Mouse (Mus musculus) lung, postnatal 14 days (tissue): ENCODE results near the gene 1700088E04Rik.
A peak's percentile ranks its signal among the peaks of the same experiment; 100 is the strongest.

Experiments used
- DNase-seq: peaks from one replicate; pipeline ENCODE4 v3.0.0; 2021

The 1700088E04Rik gene

DNA sequence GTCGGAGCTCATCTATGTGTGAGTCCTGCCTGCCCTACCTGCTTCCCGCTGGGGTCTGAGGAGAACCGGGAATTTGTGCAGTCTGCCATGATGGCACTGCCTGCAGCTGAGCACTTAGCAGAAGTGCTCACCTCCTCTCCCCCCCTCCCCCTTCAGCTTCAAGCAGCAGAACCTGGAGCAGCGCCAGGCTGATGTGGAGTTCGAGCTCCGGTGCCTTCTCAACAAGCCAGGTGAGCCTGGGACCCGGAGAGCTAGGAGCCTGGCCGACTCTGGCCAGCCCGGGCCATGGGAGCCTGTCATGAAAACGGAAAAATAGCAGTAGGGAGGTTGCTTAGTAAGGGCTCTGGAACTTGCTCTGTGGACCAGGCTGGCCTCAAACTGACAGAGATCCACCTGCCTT, 10.3 kb downstream of the 1700088E04Rik start:
- DNase-seq, result peak; percentile 78

DNA sequence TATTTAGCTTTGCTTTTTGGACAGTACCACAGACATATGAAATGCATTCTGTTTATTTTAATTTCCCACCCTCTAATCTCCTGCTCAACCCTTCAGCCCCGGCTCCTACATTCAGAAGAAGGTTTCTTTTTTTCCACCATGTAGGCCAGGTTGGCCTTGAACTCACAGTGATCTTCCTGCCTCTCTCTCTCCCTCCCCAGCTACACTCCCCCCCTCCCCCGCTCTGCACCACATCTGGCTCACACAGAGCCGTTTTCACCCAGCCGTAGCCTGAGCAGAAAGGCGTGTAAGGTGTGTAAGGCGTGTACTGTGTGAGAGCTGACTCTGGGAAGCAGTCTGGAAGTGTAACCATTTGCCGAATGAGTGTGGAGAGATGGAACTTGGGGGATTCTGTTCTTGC, 11.7 kb downstream of the 1700088E04Rik start:
- no peak for DNase-seq

DNA sequence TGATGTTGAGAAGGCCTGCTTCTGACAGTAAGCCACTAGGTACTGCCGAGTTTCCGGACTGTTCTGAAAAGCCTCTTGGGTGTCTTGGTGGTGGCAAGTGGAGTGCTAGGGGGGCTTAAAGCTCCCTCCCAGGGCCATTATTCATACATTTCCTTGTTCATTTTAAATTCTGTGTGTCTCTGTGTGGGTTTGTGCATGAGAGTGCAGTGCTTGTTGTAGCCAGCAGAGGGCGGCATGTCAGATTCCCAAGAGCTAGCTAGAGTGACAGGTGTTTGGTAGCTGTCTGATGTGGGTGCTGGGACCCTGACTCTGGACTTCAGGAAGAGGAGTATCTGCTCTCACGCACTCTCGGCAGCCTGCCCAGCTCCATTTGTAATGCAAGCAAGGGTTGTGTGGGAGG, 12.8 kb downstream of the 1700088E04Rik start:
- no peak for DNase-seq

GRCm38 (mm10) chr15:79127101-79127500, 14.0 kb downstream of the 1700088E04Rik start:
- DNase-seq, result no peak

DNA sequence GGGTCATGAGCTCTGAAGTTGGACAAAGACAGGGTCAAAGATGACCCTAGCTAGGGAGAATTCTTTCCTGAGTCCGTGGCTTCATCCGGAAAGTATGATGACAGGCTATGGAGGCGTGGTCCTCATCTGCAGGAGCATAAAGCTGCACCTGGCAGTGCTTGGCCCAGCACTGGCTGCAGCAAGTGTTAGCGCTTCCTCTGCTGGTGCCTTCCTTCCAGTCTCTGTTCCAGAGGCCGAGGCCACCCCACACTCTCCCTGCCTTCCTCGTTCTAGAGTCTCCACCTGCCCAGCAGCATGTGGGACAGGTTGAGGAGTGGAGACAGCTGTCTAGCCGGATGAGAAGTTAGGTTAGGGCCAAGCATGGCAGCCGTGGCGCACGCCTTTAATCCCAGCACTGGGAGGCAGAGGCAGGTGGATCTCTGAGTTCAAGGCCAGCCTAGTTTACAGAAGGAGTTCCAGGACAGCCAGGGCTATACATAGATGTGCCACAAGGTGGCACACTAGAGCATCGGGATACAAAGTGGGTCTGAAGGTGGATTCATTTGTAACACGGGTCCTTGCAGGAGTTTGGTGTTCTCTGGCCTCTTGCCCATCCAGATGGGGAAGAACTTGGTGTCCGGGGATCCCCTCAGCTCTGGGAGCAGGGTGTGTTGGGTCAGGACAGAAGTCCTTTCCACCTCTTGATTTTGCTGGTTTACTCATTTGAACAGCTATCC, 14.7 kb downstream of the 1700088E04Rik start:
- peak; percentile 73 for DNase-seq

- no peak for DNase-seq
Measured at GRCm38 (mm10) chr15:79124331-79124875, 16.6 kb downstream of the 1700088E04Rik start.

- no peak for DNase-seq
Measured at GRCm38 (mm10) chr15:79123751-79124150, 17.3 kb downstream of the 1700088E04Rik start.

DNA sequence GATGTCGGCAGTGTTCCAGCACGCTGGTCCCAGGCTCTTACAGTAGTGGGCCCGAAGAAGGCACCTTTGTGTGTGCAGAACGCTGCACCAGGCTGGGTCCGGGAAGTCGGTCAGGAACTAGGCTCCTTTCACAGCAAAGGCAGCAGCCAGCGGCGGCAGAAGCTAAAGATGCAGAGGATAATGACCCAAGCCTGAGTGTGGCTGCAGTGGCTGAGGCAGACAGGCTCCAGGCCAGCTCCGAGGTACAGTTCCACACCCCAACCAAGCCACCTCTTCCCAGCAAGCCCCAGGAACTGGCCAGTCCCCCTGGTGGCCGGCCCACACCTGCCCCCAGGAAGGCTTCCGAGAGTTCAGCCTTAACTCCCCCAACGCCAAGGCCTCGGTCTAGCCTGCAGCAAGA, 18.5 kb downstream of the 1700088E04Rik start:
- DNase-seq, result no peak

DNA sequence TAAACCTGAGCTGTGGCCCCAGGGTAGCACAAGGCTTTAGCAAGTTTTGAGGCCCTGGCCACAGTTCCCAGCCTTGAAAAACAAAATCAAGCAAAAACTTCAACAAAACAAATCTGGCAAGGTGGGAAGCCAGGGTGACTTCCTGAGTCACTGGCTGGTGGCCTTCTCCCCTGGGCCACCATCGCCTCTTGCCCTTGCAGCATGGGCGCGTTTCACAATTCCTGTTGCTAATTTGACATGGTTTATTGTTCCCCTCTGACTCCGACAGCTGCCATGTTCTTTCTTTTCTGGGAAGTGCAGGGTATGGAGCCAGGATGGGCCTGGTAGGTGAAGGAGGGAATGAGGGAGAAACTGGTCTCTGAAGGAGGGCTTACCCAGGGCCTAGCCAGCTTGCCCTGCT, 18.9 kb downstream of the 1700088E04Rik start:
- DNase-seq, result no peak

- DNase-seq, result no peak
Measured at GRCm38 (mm10) chr15:79119491-79119890, 21.6 kb downstream of the 1700088E04Rik start.

DNA sequence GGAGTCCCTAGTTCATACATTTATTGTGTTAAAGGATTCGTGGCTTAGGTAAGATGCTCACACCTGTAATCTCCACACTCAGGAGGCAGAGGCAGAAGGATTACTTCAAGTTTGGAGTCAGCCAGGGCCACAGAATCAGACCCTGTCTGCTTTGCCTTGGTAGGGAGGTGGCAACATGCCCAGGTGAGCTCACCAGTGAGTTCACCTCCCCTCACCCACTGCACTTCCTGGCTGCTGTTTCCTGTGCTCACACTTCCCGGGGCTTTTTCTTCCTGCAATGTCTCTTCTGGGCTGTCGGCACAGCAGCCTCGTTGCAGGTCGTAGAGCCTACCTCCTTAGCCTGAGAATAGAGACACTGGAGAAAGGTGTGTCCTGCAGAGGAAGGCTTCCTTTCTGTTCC, 25.8 kb downstream of the 1700088E04Rik start:
- no peak for DNase-seq

DNA sequence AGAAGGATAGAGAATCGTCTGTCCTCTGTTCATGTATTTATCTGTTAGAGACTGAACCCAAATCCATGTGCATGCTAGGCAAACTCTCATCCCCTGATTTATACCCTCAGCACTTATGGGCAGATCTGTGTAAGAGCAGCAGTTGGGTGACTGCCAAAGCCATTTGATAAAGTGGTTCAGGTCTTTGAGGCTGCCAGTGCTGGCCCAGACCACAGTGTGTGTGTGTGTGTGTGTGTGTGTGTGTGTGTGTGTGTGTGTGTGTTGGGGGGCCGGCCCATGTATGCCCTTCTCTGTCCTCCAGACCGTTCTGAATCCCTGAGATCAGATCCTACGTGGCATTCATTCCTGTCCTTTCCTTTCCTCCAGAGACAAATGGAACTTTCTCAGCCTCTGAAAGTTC, 29.3 kb downstream of the 1700088E04Rik start:
- no peak for DNase-seq

GRCm38 (mm10) chr15:79110528-79110927, 30.5 kb downstream of the 1700088E04Rik start:
- DNase-seq, result no peak

GRCm38 (mm10) chr15:79110031-79110430, 31.0 kb downstream of the 1700088E04Rik start:
- DNase-seq, result no peak

DNA sequence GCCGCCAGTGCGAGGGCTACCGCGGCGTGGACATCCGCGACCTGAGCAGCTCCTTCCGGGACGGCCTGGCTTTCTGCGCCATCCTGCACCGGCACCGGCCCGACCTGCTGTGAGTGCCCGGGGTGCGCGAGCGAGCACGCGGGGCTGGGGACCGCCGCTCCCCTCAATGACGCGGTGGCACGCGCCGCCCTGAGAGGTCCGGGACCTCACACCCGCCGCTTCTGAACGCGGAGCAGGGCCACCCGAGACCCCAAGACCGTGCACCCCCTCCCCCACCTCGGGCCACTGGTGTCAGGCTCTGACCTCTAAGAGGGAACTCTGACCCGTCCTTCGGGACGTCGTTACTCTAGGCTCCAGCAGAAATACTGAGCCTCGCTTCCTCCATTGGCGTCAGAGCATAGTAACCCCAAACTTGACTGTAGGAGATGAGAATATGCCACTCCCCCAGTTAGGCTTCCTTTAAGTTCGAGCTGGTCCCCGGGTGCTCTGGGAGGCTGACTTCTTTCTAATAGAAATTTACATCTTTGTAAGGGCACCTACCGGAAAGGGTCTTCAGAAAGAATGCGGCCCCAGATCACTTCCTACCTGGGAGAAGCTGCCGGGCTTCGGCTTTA, 31.6 kb downstream of the 1700088E04Rik start:
- no peak for DNase-seq

DNA sequence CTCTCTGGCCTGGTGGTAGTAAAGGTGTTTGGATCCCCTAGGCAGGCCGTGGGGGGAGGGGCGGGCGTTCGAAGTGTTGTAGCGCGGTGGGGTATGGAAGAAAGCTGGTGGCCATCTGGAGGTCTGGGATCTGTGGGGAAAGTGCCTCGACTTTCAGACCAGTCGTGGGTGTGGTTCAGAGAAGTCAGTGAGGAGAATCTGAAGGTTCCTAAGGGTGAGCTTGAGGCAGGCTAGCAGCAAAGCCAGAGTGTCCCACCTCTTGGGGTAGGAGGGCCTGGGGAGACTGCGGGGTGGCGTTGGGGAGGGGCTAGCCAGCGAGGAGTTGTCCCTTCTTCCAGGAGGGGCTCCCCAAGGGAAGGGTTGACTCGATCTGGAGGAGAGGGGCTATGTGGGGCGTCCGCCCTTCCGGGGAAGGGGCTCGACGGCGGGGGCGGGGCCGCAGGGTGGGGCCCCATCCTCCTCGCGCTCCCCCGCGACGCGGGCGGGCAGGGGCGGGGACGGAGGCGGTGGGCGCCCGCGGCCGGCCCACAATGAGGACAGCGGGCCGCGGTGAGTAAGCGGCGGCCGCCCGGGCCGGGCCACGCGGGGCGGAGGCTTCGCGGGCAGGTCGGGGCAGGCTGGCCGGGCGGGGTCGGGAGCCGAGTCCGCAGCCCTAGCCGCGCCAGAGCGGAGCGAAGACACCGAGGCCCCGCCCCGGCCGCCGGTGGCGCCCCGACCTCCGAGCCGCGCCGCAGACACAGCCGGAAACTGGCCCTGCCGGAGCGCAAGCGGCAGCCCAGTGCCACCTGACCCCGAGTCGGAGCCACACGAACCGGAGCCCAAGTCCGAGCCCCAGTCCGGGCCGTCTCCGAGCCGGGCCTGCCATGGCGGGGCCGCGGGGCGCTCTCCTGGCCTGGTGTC, 32.4 kb downstream of the 1700088E04Rik start, which contains the start of gene Micall1:
TSS of gene Micall1 (plus strand) at position 478 of the 900 bp plus-strand sequence.
- peak; percentile 78 for DNase-seq

- no peak for DNase-seq
Measured at GRCm38 (mm10) chr15:79107966-79108365, 33.1 kb downstream of the 1700088E04Rik start.

DNA sequence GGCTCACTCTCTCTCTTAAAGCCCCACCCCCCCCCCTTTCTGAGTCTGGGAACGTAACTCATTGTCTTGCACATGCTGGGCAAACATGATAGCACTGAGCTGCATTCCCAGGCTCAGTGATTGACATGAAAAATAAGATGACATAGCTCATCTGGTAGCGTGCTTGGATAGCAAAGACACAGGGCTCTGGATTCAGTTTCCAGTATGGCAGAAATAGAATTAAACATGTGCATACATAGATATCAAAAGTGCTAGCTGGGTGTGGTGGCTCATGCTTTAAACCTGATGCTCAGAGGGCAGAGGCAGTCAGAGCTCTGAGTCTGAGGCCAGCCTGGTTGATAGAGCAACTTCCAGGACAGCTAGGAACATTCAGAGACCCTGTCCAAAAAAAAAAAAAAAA, 35.2 kb downstream of the 1700088E04Rik start:
- no peak for DNase-seq

DNA sequence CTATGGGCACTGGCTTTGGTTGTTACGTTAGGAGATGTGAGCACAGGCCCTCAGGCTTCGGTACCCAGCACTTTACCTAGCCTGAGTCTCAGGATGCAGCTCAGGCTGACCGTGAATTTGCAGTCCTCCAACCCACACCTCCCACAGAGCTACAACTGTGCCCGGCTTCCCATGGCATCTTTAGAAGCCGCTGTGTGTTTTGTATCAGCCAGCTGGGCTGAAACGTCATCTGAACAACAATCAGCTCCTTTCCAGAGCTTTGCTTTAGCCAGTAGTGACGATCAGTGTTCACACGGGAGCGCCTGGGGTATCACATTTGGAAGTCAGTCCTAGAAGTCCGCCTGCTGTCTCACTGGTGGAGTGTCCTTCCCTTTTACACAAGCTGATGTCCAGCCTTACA, 37.8 kb downstream of the 1700088E04Rik start:
- DNase-seq, result no peak

DNA sequence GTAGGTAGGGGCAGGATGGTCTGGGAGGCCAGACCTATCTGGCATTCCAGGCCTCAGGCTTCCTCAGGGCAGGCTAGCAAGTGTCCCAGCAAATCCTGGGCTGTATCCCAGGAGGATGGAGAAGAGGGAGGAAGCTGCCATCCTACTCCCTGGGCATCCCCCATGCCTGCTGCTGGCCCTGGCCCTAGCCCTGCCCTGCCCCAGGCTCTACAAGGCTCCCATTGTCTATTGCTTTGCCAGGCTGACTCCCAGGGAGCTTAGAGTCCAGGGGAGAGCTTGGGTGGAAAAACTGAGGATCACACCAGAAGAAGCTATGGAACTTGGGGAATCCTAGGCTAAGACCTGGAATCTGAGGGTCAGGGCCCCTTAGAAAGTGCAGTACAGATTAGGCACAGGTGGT, 39.5 kb downstream of the 1700088E04Rik start:
- DNase-seq, result no peak

DNA sequence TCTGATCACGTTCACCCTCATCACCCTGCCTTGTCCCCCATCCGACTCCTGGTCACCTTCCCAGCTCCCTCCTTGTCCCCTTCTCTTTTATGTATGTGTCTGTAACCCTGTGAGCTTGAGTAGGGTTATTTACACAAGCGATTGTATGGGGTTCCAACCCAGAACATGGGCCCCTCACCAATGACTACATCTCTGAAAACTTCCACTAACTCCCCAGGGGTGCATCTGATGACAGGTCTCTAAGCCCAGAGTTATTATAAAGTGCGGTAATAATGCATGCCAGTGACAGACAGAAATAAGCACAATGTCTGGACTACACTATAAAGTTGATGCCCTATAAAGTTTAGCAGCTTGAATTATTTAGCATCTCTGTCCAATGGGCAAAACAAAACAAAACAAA, 40.7 kb downstream of the 1700088E04Rik start:
- no peak for DNase-seq

GRCm38 (mm10) chr15:79099456-79099855, 41.6 kb downstream of the 1700088E04Rik start:
- DNase-seq, result no peak

DNA sequence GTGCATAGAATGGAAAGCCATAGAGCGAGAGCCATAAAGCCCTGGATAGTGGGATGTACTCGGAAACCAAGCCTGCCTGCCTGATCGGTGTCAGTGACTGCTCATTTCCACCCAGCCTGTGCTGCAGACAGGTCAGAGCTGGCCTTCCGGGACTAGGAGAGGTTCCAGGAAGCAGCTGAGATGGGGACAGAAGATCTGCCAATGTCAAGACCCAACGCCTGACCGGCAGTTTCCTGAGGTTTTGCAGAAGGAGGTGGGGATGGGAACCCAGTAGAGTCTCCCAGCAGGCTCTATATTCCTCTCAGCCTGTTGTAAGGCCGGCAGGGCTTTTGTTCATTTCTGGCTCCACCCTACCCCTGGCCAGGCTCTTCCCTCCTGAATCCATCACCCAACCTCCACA, 42.2 kb downstream of the 1700088E04Rik start:
- DNase-seq, result peak; percentile 50
